Mouse (Mus musculus): ENCODE results near the gene Nfya. TPM values are rescaled to one million over a fixed set of nuclear protein-coding genes. Genes with fewer than 3 reads are reported as not detected.

The Nfya gene
- polyA plus RNA-seq, 1 experiment, result 28.6 TPM

DNA sequence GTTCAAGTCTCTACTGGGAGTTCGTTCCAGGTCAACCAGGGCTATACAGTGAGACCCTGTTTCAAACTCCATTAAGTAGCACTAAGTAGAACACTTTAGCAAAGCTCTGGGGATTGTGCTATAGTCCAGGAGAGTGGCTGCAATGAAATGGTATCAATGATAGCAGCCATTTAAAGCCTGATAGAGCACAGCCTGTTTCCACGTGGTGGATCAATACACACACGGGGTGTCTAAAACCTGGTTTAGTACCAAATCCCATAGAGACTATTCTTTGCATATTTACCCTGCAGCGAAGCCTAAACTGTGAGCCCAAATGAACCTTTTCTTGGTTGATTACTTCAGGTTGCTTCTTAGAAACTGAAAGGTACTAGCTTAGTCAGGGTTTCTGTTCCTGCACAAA, 8.0 kb downstream of the Nfya start:
- no peak for TF ChIP-seq POLR2A (IDR thresholded peaks at IDR 0.05; ENCODE audit: borderline replicate concordance, control insufficient read depth, low read depth, low read length)
- no peak for TF ChIP-seq CTCF (IDR thresholded peaks at IDR 0.05; ENCODE audit: control insufficient read depth, insufficient read depth, low read length)
- Histone ChIP-seq H3K4me3 (replicated peaks; ENCODE audit: control insufficient read depth, low read depth, low read length) (no peak overlapping the region), H3K4me1 (ENCODE audit: control insufficient read depth, insufficient read depth, low read length) (peaks cover 2% of the 10 kb centered on the region), H3K27ac (ENCODE audit: control insufficient read depth, insufficient read depth, low read depth, low read length, poor library complexity) (no peak overlapping the region)
- 78% methylated on average over 4 of the region's 4 CpGs for WGBS

DNA sequence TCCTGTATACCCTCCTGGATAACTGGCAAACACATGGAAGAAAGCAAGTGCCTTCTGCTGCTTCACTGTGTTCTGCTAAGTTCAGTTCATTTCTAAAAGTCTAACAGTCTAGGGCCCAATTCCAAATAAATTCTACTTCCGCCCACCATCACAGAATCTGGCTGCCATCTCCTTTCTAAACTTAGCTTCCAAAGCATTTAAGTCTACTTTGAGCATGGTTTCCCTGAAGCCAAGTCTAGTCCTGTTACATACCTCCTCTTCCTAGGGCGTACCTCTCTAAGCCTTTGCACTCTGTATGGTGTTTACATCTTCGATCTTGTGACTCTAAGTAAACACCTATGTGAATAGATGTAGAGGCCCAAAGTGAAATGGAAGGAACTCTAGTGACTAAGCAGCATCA, 17.1 kb downstream of the Nfya start:
- no peak overlapping the region for H3K27ac ChIP-seq (ENCODE audit: control insufficient read depth, insufficient read depth, low read depth, low read length, poor library complexity)
- H3K4me3 ChIP-seq (replicated peaks; ENCODE audit: control insufficient read depth, low read depth, low read length), result no peak overlapping the region
- TF ChIP-seq CTCF (IDR thresholded peaks at IDR 0.05; ENCODE audit: control insufficient read depth, insufficient read depth, low read length) (no peak), POLR2A (IDR thresholded peaks at IDR 0.05; ENCODE audit: borderline replicate concordance, control insufficient read depth, low read depth, low read length) (no peak)
- no peaks in the 10 kb centered on the region for H3K4me1 ChIP-seq (ENCODE audit: control insufficient read depth, insufficient read depth, low read length)
- WGBS, result 96% methylated on average over 3 of the region's 3 CpGs

DNA sequence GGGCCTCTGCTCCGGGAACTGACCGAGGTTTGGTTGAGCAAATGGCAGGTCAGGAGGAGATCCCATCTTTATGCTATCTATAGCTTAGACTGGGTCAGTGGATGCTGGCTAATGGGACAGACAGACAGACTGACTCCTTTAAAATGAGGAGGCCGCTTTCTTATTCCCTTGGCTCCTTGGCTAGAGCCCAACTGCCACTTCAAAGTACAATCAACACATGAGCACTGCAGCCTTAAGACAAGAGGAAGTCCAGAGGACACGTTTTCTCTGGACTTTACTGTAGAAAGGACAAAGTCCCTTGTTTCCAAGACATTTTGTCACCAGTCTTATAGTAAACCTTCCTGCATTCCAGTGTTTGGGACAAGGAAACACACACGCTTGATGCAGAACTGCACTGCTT, 18.3 kb downstream of the Nfya start:
- no peak overlapping the region for H3K27ac ChIP-seq (ENCODE audit: control insufficient read depth, insufficient read depth, low read depth, low read length, poor library complexity)
- TF ChIP-seq CTCF (IDR thresholded peaks at IDR 0.05; ENCODE audit: control insufficient read depth, insufficient read depth, low read length) (no peak), POLR2A (IDR thresholded peaks at IDR 0.05; ENCODE audit: borderline replicate concordance, control insufficient read depth, low read depth, low read length) (no peak)
- no peaks in the 10 kb centered on the region for H3K4me1 ChIP-seq (ENCODE audit: control insufficient read depth, insufficient read depth, low read length)
- 90% methylated on average over 5 of the region's 5 CpGs for WGBS
- no peak overlapping the region for H3K4me3 ChIP-seq (replicated peaks; ENCODE audit: control insufficient read depth, low read depth, low read length)

DNA sequence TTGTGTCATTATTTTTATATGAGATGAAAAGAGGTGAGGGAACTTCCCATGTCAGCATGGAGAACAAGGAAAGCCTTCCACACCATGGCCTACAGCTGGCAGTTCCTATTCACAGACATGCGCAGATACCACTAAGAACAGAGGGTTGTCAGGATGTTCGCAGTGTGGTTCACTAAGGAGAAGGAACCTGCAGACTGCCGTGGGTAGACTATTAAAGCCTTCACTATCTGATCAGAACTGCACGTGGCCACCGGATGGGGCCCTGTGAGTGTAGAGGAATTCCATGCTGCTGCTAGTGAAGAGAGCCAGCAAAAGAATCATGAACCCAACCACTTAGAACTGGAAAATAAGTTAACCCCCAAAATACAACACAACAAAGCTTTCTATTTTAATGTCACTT, 20.3 kb downstream of the Nfya start:
- 78% methylated on average over 5 of the region's 5 CpGs for WGBS
- TF ChIP-seq POLR2A (IDR thresholded peaks at IDR 0.05; ENCODE audit: borderline replicate concordance, control insufficient read depth, low read depth, low read length) (no peak), CTCF (IDR thresholded peaks at IDR 0.05; ENCODE audit: control insufficient read depth, insufficient read depth, low read length) (no peak)
- no peak overlapping the region for H3K4me3 ChIP-seq (replicated peaks; ENCODE audit: control insufficient read depth, low read depth, low read length)
- peaks cover 2% of the 10 kb centered on the region; the same call in 1 of the 2 replicates for H3K4me1 ChIP-seq (ENCODE audit: control insufficient read depth, insufficient read depth, low read length)
- H3K27ac ChIP-seq (ENCODE audit: control insufficient read depth, insufficient read depth, low read depth, low read length, poor library complexity), result no peak overlapping the region

DNA sequence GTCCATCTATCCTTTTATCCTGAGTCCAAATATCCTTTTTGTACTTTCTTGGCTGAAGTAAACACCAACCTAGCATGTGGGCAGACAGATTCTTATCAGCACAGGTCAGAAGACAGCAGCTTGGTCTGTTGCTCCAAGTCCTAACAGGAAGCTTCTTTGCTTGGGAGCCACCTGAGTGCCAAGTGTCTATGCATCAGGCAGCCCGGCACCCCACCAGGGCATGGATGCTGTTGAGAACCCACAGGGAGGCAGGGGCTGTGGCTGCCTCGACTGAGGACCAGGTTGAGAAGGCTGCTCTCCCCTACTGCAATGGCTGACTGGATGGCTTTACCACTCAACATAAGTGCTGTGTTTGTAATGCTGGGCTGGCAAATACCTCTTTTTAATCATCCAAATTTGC, 21.0 kb downstream of the Nfya start:
- TF ChIP-seq CTCF (IDR thresholded peaks at IDR 0.05; ENCODE audit: control insufficient read depth, insufficient read depth, low read length), result no peak
- TF ChIP-seq POLR2A (IDR thresholded peaks at IDR 0.05; ENCODE audit: borderline replicate concordance, control insufficient read depth, low read depth, low read length), result no peak
- Histone ChIP-seq H3K27ac (ENCODE audit: control insufficient read depth, insufficient read depth, low read depth, low read length, poor library complexity) (no peak overlapping the region), H3K4me1 (ENCODE audit: control insufficient read depth, insufficient read depth, low read length) (peaks cover 2% of the 10 kb centered on the region; the same call in 1 of the 2 replicates), H3K4me3 (replicated peaks; ENCODE audit: control insufficient read depth, low read depth, low read length) (no peak overlapping the region)
- 78% methylated on average over 2 of the region's 2 CpGs for WGBS

DNA sequence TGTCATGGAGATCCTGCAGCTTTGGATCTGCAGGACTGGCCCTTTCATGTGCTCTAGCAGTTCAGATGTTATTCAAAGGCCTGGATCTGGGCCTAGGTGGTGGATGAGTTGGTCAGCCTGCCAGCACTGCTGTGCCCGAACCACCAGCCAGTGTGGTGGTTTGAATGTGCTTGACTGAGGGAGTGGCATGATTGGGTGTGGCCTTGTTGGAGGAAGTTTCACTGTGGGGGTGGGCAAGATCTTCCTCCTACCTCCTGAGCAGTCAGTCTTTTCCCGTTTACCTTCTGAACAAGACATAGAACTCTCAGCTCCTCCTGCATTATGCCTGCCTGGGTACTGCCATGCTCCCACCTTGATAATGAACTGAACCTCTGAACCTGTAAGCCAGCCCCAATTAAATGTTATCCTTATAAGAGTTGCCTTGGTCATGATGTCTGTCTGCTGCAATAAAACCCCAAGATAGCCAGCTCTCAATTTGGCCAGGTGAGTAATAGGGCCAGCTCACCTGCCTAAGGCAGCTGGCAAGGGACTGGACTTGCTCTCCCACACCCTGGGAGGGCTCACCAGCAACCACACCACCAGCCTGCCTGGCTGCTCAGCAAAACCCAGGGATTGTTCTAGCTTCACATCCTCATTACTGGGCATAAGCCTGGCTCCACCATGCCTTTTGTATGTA, 23.8 kb downstream of the Nfya start:
- Histone ChIP-seq H3K4me1 (ENCODE audit: control insufficient read depth, insufficient read depth, low read length) (peaks cover 2% of the 10 kb centered on the region; the same call in 1 of the 2 replicates), H3K27ac (ENCODE audit: control insufficient read depth, insufficient read depth, low read depth, low read length, poor library complexity) (no peak overlapping the region), H3K4me3 (replicated peaks; ENCODE audit: control insufficient read depth, low read depth, low read length) (no peak overlapping the region)
- WGBS, result 9% methylated on average over 2 of the region's 2 CpGs
- TF ChIP-seq POLR2A (IDR thresholded peaks at IDR 0.05; ENCODE audit: borderline replicate concordance, control insufficient read depth, low read depth, low read length), result no peak
- no peak for TF ChIP-seq CTCF (IDR thresholded peaks at IDR 0.05; ENCODE audit: control insufficient read depth, insufficient read depth, low read length)

DNA sequence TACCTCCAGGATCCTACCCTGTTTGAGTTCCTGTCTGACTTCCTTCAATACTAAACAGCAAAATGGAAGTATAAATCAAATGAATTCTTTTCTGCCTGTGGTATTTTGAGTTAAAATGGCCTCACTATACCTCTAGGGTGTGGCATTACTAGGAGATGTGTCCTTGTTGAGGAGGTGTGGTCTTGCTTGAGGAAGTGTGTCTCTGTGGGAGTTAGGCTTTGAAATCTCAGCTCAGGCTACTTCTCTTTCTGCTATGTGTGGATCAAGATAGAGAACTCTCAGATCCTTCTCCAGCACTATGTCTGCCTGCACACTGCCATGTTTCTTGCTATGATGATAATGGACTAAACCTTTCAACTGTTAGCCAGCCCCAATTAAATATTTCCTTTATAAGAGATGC, 30.7 kb downstream of the Nfya start:
- Histone ChIP-seq H3K27ac (ENCODE audit: control insufficient read depth, insufficient read depth, low read depth, low read length, poor library complexity) (no peak overlapping the region), H3K4me3 (replicated peaks; ENCODE audit: control insufficient read depth, low read depth, low read length) (no peak overlapping the region), H3K4me1 (ENCODE audit: control insufficient read depth, insufficient read depth, low read length) (no peaks in the 10 kb centered on the region)
- TF ChIP-seq POLR2A (IDR thresholded peaks at IDR 0.05; ENCODE audit: borderline replicate concordance, control insufficient read depth, low read depth, low read length) (no peak), CTCF (IDR thresholded peaks at IDR 0.05; ENCODE audit: control insufficient read depth, insufficient read depth, low read length) (no peak)

DNA sequence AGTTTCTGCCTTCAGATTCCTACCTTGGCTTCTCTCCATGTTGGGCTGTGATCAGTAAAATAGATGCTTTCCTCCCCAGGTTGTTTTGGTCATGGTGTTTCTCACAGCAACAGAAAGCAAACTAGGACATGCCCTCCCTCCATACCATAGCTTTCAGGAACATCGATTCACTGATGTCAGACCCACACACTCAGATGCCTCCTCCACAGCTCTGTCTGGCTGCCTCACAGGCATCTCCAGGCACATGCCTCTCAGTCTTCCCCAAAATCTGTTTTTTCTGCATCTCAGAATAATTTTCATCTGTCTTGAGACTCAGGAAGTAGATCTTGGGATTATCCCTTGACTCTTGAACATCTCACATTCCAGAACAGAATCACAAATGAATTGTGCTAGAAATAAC, 33.6 kb downstream of the Nfya start:
- TF ChIP-seq CTCF (IDR thresholded peaks at IDR 0.05; ENCODE audit: control insufficient read depth, insufficient read depth, low read length) (no peak), POLR2A (IDR thresholded peaks at IDR 0.05; ENCODE audit: borderline replicate concordance, control insufficient read depth, low read depth, low read length) (no peak)
- no peaks in the 10 kb centered on the region for H3K4me1 ChIP-seq (ENCODE audit: control insufficient read depth, insufficient read depth, low read length)
- 86% methylated on average over 1 of the region's 1 CpGs for WGBS
- H3K27ac ChIP-seq (ENCODE audit: control insufficient read depth, insufficient read depth, low read depth, low read length, poor library complexity), result no peak overlapping the region
- no peak overlapping the region for H3K4me3 ChIP-seq (replicated peaks; ENCODE audit: control insufficient read depth, low read depth, low read length)

DNA sequence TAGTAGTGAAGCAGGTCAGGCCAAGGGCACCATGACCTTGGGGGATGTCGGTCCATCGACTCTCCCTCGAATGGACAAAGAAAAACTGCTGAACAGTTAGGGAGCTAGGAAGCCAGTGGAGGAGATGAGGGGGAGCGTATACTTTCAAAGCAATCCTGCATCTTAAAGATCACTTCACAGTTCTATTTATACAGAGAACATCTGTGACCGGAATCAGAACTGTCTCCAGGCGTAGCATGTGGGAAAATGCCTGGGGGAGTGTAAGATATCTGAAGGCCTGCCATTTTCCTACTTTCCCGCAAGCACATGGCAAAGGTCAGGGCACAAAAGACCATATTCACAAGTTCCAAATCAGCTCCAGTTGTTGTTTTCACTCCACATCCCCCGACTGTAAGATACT, 36.7 kb downstream of the Nfya start:
- H3K4me1 ChIP-seq (ENCODE audit: control insufficient read depth, insufficient read depth, low read length), result no peaks in the 10 kb centered on the region
- TF ChIP-seq CTCF (IDR thresholded peaks at IDR 0.05; ENCODE audit: control insufficient read depth, insufficient read depth, low read length) (no peak), POLR2A (IDR thresholded peaks at IDR 0.05; ENCODE audit: borderline replicate concordance, control insufficient read depth, low read depth, low read length) (no peak)
- no peak overlapping the region for H3K27ac ChIP-seq (ENCODE audit: control insufficient read depth, insufficient read depth, low read depth, low read length, poor library complexity)
- no peak overlapping the region for H3K4me3 ChIP-seq (replicated peaks; ENCODE audit: control insufficient read depth, low read depth, low read length)
- WGBS, result 86% methylated on average over 8 of the region's 8 CpGs

All from bone marrow, adult 2 months (tissue).